Mouse (Mus musculus): Measurements from ENCODE around the gene Lingo1. TPM values are rescaled to one million over a fixed set of nuclear protein-coding genes. Genes with fewer than 3 reads are reported as not detected.

The Lingo1 gene
- polyA plus RNA-seq, 1 experiment from 2014 or later: 1.3 TPM

DNA sequence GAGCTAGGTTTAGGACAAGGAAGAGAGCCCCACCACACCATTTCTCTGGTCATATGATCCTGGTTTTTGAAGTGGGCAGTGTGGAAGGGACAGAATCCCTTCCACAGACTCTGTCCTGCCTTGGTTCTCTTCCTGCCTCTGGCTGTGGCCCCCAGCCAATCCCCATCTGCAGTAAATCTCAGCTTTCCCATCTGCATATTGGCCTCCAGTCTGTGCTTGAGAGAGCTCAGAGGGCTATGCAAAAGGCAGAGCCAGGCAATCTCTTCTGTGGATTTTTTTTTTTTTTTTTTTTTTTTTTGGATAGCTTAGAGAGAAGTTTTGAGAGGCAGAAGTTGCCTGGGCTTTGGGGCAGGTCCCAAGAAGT, 190.8 kb downstream of the Lingo1 start:
- no peak for TF ChIP-seq CTCF (IDR thresholded peaks at IDR 0.05)
- no peak for TF ChIP-seq EP300 (IDR thresholded peaks at IDR 0.05)
- no peak overlapping the region for H3K4me3 ChIP-seq (ENCODE audit: low read depth, low read length)
- no peaks in the 10 kb centered on the region for H3K9me3 ChIP-seq (ENCODE audit: low read length)
- H3K4me2 ChIP-seq (replicated peaks; ENCODE audit: low read depth, low read length): no peak overlapping the region
- no peak overlapping the region for H3K27ac ChIP-seq (ENCODE audit: low read length)
- DNase-seq (ENCODE audit: low spot score) (no peak), ATAC-seq (no peak)
- no peaks in the 10 kb centered on the region for H3K27me3 ChIP-seq (replicated peaks; ENCODE audit: insufficient read depth, low read length)
- H3K4me1 ChIP-seq (ENCODE audit: insufficient read depth, low read depth, low read length): no peaks in the 10 kb centered on the region
- no peaks in the 10 kb centered on the region for H3K36me3 ChIP-seq (ENCODE audit: insufficient read depth, low read length)
- H3K9ac ChIP-seq (replicated peaks; ENCODE audit: low read depth): no peak overlapping the region

DNA sequence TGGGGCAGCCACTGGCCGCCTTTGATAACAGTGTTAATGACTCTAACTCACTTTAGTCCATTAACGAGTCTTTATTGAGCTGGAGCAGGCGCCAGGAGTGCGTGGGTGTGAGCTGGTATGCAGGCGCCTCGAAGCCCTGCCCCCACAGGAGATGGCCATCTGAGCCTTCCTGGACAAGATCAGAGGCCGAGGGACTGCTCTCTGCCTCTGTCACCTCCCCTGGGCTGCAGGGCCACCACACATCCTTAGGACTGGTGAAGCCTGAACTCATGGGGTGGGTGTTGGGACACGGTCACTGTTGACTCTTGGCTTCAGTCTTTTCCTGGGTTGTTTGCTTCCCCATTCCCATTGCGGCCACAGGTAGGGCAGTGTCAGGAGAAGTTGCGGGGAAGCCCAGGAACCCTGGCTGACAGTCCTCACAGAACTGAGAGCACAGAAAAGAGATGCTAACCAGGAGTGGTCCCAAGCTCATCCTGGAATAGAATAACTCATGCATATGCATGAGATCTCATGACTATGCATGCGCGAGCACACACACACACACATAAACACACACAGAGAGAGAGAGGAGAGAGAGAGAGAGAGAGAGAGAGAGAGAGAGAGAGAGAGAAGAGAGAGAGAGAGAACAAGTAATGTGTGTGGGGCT, 191.3 kb downstream of the Lingo1 start:
- H3K27ac ChIP-seq (ENCODE audit: low read length): no peak overlapping the region
- H3K4me1 ChIP-seq (ENCODE audit: insufficient read depth, low read depth, low read length): no peaks in the 10 kb centered on the region
- H3K27me3 ChIP-seq (replicated peaks; ENCODE audit: insufficient read depth, low read length): no peaks in the 10 kb centered on the region
- no peaks in the 10 kb centered on the region for H3K9me3 ChIP-seq (ENCODE audit: low read length)
- no peak for DNase-seq (ENCODE audit: low spot score)
- H3K4me2 ChIP-seq (replicated peaks; ENCODE audit: low read depth, low read length): no peak overlapping the region
- no peak for ATAC-seq
- no peak overlapping the region for H3K4me3 ChIP-seq (ENCODE audit: low read depth, low read length)
- no peak for TF ChIP-seq CTCF (IDR thresholded peaks at IDR 0.05)
- H3K9ac ChIP-seq (replicated peaks; ENCODE audit: low read depth): no peak overlapping the region
- 37% methylated on average over 12 of the region's 12 CpGs for WGBS
- H3K36me3 ChIP-seq (ENCODE audit: insufficient read depth, low read length): no peaks in the 10 kb centered on the region

DNA sequence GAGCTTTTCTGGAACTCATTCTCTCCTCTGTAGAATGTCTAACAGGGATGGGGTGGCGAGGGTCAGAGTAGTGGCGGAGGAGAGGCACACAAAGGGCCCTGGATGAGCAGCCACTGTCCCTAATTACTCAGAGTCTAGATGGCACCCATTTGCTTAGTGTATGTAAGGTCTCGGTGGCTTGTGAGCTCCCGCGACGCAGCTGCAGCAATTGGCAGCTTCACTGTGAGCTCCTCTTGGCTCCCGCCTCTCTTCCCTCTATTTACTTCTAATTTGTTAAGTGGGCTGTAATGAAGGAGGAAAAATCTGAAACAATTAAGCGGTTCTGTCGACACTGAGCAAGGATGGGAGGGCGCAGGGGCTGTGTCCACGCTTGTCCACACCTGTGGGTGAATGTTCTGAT, 195.6 kb downstream of the Lingo1 start:
- no peaks in the 10 kb centered on the region for H3K4me1 ChIP-seq (ENCODE audit: insufficient read depth, low read depth, low read length)
- no peaks in the 10 kb centered on the region for H3K27me3 ChIP-seq (replicated peaks; ENCODE audit: insufficient read depth, low read length)
- 52% methylated on average over 11 of the region's 11 CpGs for WGBS
- H3K9ac ChIP-seq (replicated peaks; ENCODE audit: low read depth): no peak overlapping the region
- no peak overlapping the region for H3K4me3 ChIP-seq (ENCODE audit: low read depth, low read length)
- TF ChIP-seq CTCF (IDR thresholded peaks at IDR 0.05) (no peak), EP300 (IDR thresholded peaks at IDR 0.05) (no peak)
- ATAC-seq (no peak), DNase-seq (ENCODE audit: low spot score) (no peak)
- no peak overlapping the region for H3K4me2 ChIP-seq (replicated peaks; ENCODE audit: low read depth, low read length)
- H3K36me3 ChIP-seq (ENCODE audit: insufficient read depth, low read length): no peaks in the 10 kb centered on the region
- H3K9me3 ChIP-seq (ENCODE audit: low read length): no peaks in the 10 kb centered on the region
- no peak overlapping the region for H3K27ac ChIP-seq (ENCODE audit: low read length)

DNA sequence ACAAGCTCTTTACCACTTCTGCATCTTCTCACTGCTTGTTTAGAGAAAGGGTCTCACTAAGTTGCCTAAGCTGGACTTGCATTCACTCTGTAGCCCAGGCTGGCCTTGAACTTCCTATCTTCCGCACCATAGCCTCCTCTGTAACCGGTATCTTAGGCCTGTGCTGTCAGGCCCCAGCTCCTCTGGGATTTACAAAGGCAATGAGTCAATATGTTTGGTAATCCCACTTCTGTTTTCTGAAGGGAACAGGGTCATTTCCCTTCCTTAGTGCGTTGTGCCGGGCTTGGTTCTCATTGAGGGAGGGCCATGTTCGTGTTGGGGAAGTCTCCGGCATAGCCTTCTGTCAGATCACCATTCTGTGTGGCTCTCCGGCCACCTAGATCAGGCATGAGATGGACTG, 203.6 kb downstream of the Lingo1 start:
- Histone ChIP-seq H3K27ac (ENCODE audit: low read length) (no peak overlapping the region), H3K36me3 (ENCODE audit: insufficient read depth, low read length) (no peaks in the 10 kb centered on the region), H3K4me3 (ENCODE audit: low read depth, low read length) (no peak overlapping the region), H3K27me3 (replicated peaks; ENCODE audit: insufficient read depth, low read length) (no peaks in the 10 kb centered on the region), H3K4me2 (replicated peaks; ENCODE audit: low read depth, low read length) (no peak overlapping the region), H3K9me3 (ENCODE audit: low read length) (no peaks in the 10 kb centered on the region), H3K4me1 (ENCODE audit: insufficient read depth, low read depth, low read length) (no peaks in the 10 kb centered on the region), H3K9ac (replicated peaks; ENCODE audit: low read depth) (no peak overlapping the region)
- DNase-seq (ENCODE audit: low spot score) (peak; percentile 25), ATAC-seq (no peak)
- TF ChIP-seq CTCF (IDR thresholded peaks at IDR 0.05) (no peak), EP300 (IDR thresholded peaks at IDR 0.05) (no peak)
- WGBS: 77% methylated on average over 7 of the region's 7 CpGs

DNA sequence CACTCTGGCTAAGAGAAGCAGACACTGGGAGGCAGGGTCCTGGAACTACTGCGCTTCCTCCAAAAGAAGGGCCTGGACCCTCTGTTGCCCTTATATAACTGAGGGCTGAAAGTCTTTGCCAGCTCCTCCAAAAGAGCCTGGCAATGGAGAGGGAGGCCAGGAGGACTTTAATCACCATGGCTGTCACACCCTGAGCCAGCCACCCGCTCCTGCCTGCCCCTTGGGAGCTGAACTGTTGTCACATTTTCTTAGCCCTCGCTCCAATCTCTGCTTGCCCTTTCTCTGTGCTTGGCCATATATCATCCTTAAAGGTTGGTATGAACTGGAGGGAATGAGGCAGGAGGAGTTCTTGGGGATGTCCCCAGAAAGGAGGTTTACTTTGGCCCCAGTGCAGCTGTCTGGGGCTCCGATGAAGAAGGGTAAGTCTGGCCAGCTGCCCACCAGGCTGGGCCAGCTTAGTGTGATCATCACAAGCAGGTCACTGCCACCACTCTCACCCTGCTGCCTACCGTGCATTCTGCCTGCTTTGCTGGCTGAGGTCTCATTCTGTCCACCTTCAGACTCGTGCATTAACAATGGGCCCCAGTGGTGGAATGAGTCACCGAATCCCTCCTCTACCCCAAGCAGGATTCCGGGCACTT, 204.9 kb downstream of the Lingo1 start:
- H3K4me1 ChIP-seq (ENCODE audit: insufficient read depth, low read depth, low read length): no peaks in the 10 kb centered on the region
- no peaks in the 10 kb centered on the region for H3K36me3 ChIP-seq (ENCODE audit: insufficient read depth, low read length)
- ATAC-seq (no peak), DNase-seq (ENCODE audit: low spot score) (no peak)
- H3K4me3 ChIP-seq (ENCODE audit: low read depth, low read length): no peak overlapping the region
- no peaks in the 10 kb centered on the region for H3K9me3 ChIP-seq (ENCODE audit: low read length)
- H3K4me2 ChIP-seq (replicated peaks; ENCODE audit: low read depth, low read length): no peak overlapping the region
- no peak overlapping the region for H3K9ac ChIP-seq (replicated peaks; ENCODE audit: low read depth)
- no peak overlapping the region for H3K27ac ChIP-seq (ENCODE audit: low read length)
- 70% methylated on average over 8 of the region's 8 CpGs for WGBS
- H3K27me3 ChIP-seq (replicated peaks; ENCODE audit: insufficient read depth, low read length): no peaks in the 10 kb centered on the region
- no peak for TF ChIP-seq EP300 (IDR thresholded peaks at IDR 0.05)
- TF ChIP-seq CTCF (IDR thresholded peaks at IDR 0.05): no peak

DNA sequence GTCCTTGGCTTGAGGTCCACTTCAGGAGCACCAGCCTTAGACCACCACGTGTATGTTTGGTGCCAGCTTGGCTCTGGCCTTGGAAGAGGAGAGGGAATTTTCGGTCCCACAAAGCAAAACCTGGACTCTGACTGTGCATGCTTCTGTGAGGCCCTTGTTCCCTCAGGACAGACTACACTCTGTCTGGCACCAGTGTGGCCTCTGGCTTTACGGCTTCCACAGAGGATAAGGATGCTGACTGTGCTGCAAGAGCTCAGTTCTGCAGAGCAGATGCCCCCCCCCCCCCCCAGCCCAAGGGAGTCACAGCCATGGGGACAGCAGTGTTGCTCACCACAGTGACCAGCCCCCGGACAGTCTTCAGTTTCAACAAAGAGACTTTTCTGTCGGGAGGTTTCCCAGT, 206.5 kb downstream of the Lingo1 start:
- no peak overlapping the region for H3K4me3 ChIP-seq (ENCODE audit: low read depth, low read length)
- H3K36me3 ChIP-seq (ENCODE audit: insufficient read depth, low read length): no peaks in the 10 kb centered on the region
- no peaks in the 10 kb centered on the region for H3K9me3 ChIP-seq (ENCODE audit: low read length)
- H3K4me2 ChIP-seq (replicated peaks; ENCODE audit: low read depth, low read length): no peak overlapping the region
- no peaks in the 10 kb centered on the region for H3K4me1 ChIP-seq (ENCODE audit: insufficient read depth, low read depth, low read length)
- no peak for DNase-seq (ENCODE audit: low spot score)
- H3K27ac ChIP-seq (ENCODE audit: low read length): no peak overlapping the region
- 61% methylated on average over 5 of the region's 5 CpGs for WGBS
- no peak for TF ChIP-seq EP300 (IDR thresholded peaks at IDR 0.05)
- no peak for TF ChIP-seq CTCF (IDR thresholded peaks at IDR 0.05)
- no peak overlapping the region for H3K9ac ChIP-seq (replicated peaks; ENCODE audit: low read depth)
- H3K27me3 ChIP-seq (replicated peaks; ENCODE audit: insufficient read depth, low read length): no peaks in the 10 kb centered on the region
- no peak for ATAC-seq
